Mouse (Mus musculus): ENCODE results near the gene Slc39a11.
A peak's percentile ranks its signal among the peaks of the same experiment; 100 is the strongest.
"Not testable (repeated sequence)": the region's sequence is repeated elsewhere in the genome, so short reads cannot be mapped to it uniquely, and the experiment has no call there.

Slc39a11 gene

DNA sequence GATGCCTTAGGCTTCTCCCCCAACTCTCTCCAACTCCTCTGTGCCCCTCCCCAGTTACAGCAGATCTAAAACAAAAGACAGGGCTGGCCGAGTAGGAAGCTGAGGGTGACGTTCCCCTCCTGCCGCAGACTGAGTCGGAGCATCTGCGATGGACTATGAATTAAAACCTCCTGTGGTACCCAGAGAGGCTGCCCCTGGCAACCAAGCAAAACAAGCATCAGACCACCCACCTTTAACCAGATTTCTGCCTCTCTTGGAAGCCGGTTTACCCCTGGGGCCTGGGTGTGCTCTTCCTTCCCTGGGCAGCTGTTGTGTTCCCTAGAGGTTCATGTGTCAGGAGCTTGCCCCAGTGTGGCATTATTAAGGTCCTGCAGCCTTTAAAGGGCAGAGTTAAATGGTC, 63.5 kb downstream of the Slc39a11 start:
- DNase-seq = no peak

DNA sequence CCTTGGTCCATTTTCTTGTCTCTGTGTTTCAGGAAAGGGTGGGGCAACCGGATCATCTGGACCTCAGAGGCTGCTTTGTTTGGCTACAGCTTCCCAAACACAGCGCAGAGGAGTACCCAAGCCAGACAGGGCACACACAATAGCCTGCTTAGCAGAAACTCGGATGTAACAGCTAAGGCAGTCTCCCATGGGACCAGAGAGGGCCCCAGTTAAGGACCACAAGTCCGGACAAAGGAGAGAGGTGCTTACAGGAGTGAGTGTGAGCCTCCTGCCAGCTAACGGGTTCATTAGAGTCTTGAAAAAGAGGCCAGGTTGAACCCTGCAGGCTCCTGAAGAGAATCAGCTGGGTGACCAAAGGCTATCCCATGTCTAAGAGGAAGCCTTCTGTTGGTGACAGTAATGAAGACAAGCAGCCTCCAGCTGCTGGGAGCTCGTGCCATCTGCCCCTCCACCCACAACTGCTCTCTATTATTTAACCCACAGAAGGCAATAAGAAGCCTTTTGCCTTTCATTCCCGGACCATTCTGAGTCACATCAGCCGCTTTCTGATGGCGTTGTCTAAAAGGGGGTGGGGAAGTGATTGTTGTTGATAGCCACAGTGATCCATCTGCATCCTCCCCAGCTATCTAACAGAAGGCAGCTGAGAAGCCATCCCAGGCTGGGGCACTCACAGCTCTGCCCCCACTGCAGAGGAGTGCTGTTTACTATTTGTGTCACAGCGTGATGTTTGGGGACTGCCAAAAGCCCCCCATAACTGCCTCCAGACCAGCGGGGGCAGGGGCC, 65.8 kb downstream of the Slc39a11 start:
- DNase-seq = no peak

DNA sequence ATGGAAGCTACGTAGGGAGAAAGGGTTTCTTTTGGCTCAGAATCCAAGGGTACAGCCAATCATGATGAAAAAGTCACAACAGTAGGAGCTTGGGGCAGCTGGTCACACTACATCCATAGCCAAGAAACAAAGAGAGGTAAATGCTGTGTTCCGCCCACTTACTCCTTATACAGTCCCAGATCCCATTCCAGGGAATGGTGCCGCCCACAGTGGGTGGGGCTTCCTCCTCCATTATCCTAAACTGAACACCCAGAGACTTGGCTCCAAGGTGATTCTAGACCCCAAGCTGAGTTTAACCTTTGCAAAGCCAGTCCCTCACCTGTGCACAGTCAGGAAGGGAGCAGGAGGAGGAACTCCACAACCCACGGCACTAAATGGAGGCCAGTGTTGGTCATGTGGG, 72.7 kb downstream of the Slc39a11 start:
- no peak for DNase-seq

DNA sequence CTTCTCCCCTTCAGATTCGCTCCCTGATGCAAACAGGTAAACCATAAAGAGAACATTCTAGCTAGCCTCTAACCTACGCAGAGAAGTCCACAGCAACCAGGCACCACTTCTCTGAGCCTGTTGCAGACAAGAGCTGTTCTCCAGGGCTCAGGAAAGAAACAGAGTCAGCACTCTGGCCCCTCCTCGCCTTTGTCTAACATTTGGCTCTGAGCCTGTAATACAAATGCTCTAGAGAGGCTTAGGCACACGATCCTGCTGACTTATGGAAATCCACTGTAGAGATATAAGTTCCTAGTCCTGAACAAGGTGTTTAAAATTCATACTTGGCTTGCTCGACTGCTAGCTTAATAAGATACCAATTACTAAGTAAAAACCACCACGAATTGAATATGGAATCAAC, 77.2 kb downstream of the Slc39a11 start:
- DNase-seq = no peak

DNA sequence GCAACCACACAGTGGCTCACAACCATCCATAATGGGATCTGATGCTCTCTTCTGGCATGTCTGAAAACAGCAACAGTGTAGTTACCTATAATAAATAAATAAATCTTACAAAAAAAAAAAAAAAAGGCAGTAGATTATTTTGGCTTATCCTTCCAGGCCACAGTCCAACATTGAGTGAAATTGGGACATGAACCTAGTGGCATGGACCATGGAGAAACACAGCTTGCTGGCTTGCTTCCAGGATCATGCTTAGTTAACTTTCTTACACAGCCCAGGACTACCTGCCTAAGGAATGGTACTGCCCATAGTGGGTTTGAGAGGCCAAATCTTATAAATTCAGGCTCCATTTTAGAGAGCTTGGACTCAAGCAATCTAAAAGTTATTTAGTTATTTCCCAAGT, 78.3 kb downstream of the Slc39a11 start:
- no peak for DNase-seq

DNA sequence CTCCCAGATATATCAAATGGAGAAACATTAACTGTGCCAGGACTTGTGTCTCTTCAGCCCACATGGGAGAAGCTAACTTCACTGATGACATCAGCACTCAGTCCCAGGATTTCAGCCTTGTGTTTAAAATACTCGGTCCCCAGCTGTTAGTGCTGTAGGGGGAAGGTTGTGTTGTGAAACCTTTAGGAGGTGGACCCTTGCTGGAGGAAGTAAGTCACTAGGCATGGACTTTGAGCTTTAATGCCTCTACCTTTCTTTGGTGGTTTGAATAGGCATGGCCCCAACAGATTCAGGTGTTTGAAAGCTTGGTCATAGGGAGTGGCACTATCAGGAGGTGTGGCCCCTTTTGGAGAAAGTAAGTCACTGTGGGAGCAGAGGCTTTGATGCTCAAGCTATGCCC, 80.9 kb downstream of the Slc39a11 start:
- no peak for DNase-seq

DNA sequence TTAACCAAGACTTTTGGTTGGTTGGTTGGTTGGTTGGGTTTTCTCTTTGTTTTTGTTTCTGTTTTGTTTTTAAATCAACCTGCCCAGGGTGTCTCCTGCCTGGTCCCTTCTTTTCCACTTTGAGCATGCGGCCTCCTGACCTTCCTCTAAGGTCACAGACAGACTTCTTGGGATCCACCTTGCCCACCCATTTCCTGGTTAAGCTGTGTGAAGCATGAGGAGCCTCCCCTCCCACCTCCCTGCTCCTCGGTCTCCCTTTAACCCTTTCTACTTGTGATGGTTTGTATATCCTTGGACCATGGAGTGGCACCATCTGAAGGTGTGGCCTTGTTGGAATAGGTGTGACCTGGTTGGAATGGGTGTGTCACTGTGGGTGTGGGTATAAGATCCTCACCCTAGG, 82.0 kb downstream of the Slc39a11 start:
- not testable (repeated sequence) for DNase-seq

DNA sequence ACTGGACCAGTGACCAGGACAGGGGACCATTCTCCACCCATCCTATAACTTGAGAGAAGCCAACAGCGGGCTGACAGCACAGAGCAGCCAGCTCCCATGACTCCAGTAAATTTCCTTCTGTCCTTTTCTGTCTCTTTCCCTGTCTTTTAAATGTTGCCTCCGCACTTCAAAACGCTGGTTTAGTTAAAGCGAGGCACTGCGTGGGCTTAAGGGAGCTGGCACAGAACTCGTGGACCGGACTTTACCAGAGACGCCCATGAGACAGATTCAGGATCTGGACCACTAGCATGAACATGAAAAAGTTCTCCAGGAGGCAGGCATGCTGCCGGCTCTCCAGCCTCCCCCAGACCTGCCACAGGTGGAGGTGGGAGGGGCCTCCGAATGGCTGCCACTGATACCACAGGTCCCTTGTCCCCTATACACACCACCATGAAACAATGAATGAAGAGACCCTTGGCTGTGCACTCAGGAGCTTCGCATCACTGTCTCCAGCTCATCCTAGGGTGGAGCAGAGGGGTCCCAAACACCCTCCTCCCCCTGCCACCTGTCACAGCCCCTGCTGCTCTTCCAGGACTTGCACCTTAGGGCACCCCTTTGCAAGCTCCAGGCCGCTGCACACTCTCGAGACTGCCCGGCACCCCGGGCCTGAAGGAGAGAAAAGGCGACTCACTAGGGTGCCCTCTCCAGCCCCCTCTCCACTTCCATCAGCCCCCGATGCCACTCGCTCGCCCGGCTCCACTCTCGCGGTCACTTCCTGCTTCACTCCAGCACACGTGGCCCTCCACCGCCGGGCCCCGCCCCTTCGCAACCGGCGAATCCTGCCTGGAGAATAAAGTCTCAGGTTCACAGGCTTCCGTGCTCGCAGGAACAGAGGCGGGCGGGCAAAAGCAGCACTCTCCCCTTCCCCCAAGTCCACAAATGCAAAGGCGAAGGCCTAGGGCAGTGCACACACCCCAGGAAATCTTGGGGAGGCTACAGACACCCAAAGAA, 84.6 kb downstream of the Slc39a11 start:
- DNase-seq = peak; percentile 72

DNA sequence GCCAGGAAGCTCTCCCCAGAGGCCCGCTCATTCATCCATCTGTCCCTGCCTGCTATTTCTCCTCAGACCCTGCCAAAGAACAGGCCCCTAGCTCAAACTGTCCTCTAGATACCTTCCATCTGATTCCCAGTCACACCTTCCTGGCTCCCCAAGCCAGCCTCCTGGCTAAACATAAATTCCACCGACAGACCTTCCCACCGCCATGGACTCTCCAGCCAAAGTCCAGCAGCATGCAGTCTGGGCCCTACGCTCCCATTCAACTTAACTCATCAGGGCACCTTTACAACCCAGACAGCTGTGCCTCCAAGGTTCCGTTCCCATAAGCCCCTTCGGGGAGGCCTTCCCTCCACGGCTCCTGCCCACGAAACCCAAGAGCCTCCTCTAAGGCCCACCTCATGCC, 87.6 kb downstream of the Slc39a11 start:
- DNase-seq = no peak

DNA sequence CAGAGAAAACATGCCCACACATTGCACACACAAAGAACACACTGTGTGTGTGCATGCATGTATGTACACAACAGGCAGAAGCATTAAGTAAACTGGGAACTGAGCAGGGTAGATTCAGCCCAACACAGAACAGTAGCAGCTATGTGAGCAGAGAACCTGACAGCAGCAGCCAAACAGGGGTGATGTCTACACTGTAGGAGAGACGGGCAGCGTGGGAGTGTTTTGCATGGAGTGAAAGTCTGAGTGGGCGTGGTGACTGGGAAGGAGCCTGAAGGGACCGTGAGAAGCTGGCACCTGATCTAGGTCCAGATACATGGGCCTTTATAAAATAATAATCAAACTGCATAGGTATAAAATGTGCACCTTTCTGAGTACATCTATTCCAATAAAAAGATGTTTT, 89.7 kb downstream of the Slc39a11 start:
- DNase-seq = peak; percentile 77

DNA sequence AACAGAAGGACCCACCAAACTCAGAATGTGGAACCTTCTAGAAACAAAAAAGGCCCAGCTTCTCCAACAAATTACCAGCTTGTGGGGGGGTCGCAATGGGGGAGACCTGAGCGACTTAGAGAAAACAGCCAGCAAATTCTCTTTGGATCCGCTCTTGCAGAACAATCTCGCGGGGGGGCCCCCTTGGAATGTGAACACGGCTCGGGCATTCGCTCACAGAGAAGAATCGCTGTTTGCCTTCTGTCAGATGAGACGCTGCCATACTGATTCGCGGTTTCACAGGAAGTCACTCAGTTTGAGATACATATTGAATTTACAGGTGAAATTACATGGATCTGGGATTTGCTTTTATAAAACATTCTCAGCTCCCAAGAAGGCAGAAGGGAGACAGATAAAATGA, 91.4 kb downstream of the Slc39a11 start:
- no peak for DNase-seq

DNA sequence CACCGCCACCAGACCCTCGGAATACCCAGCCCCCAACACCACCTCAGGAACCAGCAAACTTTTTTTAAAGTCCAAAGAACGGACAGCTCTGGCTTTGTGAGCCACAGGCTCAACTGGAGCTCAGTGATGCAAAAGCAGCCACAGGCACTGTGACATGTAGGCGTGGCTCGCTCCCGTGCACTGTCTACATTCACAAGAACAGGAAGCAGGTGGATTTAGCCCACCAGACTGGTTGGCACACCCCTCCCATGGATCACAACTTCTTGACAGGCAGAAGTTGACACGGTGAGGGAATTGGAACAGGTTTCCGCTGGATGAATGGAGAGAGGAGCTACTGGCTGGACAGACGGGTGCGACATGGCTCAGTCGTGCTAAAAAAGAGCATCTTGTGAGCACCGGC, 93.7 kb downstream of the Slc39a11 start:
- DNase-seq = no peak

DNA sequence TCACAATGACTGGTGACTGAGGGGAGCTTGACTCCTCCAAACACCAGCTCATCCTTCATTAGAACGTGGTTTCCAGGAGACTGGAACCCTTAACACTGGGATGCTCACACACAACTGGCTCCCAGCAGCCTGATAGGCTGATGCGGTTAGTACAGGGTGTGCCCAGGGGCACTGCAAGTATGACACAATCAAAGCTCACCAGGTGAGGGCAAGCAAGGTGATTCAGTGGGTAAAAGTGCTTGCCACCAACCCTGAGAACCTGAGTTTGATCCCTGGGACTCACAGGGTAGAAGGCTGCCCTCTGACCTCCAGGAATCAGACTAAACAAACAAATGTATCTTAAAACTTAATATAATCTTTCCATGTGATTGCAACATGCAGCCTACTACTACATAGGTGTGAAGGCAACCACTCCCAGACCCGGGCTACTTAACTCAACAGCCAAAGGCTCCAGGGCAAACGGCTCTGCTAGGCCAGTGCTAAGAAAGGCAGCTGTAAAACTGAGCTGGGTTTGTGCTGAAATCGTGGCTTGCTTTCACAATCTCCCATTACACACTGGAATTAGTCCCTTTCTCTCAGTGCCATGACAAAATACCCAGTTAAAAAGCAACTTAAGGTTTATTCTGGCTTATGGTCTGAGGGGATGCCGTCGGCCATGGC, 95.0 kb downstream of the Slc39a11 start:
- DNase-seq = no peak

DNA sequence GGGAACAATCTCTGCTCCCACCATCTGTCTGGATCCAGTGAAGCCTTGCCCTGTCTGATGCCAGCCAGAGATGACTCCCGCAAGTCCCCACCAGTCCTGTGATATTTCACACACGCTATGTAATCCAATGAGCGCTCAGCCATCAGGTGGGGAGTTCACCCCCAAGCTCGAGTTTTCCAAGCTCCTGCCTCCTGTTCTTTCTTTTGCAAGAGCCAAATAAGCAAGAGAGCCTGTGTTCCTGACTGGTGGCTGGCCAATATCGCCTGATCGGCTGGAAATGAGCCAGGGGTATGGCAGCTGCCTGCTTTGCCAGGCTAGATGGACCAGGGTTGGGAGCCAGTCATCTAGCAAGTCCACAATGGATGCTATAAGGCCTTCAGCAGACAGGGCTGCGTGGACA, 95.7 kb downstream of the Slc39a11 start:
- DNase-seq = no peak

DNA sequence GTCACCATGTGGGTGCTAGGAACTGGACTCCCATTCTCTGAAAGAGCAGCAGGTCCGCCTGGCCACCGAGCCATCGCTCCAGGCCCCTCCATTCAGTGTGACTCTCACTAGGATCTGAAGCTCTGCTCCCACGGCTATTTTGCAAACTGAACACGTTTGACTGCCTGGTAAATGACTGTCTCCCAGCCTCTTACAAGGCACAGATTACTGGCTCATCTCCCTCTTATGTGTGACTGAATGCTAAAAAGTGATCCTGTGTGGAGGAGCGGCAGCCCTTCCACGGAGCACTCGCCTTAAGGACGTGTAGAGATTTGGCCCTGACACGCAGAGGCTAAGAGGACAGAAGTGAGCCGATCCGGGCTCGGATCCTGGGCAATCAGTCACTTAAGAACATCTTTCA, 96.3 kb downstream of the Slc39a11 start:
- no peak for DNase-seq

DNA sequence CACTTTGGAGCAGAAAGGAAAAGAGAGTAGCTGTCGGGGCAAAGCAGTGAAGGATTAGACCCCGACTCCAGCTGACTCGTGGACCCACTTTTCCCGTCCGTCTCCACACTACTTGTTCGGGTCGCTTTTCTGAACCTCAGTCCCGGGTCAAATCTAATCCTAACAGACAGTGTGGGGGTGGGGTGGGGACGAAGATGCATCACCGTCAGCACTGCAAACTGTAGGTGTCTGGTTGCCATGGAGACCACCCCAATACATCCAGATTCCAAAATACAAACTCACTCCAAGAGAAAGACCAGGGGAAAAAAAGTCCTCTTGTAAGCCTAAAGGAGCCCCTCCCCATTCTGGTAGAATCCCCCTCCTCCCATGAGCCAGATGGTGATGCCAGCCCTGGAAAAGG, 97.3 kb downstream of the Slc39a11 start:
- no peak for DNase-seq

DNA sequence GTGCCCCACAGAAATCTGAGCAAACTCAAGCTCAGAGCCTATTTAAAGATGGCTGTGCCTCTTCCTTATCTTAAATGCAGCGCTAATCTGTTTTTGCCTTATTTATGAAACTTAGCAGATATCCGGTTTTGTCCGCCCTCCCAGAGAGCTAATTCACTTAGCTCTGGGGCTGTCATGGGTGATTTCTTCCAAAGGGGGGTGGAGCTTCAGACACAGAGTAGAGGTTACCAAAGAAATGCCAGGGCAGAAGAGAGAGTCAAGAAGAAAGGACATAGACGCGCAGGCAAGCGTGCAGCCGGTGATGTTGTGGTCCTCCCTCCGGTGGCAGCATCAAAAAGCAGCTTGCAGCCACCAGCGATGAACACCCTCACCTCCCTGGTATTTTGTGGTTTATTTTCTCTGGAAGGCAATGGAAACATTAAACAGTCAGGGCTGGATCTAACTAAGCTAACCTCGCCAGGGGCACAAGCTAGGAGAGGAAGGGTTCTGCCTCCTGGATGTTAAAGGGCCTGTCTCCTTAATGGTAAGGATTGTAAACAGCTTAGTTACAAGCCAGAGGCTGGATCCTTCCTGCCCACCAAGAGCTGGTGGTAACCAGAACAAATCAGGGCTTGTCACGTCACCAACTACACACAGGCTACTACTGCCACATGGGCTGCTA, 103.5 kb downstream of the Slc39a11 start:
- DNase-seq = no peak

DNA sequence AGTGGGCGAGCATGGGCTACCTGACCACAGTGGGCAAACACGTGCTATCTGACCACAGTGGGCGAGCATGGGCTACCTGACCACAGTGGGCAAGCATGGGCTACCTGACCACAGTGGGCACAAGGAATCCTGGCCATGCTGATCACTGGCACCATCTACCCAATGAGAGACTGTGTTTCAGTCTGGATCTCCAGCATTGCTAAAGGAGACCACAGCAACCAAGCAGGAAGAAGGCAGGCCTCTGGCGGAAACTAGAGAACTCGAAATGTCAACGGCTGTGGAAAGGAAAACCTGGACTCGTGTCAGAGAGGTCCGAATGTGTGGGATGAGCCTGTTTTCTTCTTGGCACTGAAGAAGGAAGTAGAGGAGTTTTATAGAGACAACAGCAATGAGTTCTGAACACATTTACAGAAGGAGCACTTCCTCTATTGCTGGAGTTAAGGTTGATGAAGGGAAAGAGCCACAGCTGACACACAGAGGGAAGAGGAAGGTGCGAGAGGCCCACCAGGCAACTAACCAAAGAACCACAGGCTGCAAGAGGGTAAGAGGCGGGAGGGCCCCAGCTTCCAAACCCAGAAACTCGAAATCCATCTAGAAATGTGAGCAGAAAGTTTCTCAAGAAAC, 105.8 kb downstream of the Slc39a11 start:
- DNase-seq = no peak

DNA sequence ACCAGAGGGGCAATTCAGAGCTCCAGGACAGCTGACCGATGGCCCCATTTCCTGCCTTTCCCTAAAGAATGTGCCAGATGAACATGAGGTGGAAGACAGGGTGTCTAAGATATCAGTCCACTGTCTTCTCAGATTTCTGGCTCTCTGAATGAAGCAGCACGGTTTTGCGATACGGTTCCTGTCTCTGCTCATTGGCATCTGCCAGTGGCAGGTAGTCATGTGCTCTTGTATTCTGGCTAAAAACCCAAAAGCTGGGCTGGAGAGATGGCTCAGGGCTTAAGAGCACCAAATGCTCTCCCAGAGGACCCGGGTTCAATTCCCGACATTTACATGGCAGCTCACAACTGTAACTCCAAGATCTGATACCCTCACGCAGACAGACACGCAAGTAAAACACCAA, 108.8 kb downstream of the Slc39a11 start:
- no peak for DNase-seq

DNA sequence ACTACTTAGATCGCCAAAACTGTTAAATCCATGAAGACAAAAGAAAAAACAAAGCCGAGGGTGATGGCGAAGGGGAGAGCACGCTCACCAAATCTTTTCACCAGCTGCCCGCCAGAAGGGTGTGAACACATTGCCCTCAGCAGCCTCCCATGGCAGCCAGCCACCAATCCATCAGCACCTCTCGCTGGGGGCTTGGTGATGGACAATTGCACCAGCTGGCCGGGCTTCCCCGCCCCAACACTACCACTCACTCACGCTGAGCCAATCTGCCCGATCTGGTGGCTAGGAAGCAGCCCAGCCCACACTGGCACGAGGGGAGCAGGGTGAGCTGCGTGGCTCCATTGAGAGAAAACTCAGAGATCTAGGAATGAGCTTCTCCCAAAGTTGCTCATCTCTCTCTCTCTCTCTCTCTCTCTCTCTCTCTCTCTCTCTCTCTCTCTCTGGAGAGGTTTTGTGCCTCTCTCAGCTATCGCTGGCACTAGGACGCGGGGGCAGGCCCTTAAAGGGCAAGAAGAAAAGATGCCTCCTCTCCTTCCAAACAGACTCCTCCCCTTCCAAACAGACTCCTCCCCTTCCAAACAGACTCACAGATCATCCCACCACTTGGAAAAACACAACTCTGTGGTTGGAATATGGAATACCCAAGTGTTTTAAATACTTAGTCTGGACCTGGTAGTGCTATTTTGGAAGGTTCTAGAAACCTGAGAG, 110.2 kb downstream of the Slc39a11 start:
- peak; percentile 50 for DNase-seq

DNA sequence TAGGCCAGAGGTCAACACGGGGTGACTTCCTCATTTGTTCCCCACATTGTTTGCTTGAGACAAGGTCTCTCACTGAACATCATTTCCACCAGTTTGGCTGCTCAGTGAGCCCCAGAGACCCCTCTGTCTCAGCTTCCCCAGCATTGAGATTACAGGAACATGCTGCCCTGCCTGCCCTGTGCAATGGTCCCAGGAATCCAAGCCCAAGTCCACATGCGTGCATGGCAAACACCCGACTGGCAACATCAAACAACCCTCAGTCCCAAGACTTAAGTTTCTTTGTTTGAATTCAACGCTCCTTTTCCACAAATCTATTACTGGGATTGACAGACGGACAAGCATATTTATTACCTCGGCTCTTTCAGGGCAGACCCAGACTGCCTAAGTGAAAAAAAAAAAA, 110.8 kb downstream of the Slc39a11 start:
- no peak for DNase-seq

DNA sequence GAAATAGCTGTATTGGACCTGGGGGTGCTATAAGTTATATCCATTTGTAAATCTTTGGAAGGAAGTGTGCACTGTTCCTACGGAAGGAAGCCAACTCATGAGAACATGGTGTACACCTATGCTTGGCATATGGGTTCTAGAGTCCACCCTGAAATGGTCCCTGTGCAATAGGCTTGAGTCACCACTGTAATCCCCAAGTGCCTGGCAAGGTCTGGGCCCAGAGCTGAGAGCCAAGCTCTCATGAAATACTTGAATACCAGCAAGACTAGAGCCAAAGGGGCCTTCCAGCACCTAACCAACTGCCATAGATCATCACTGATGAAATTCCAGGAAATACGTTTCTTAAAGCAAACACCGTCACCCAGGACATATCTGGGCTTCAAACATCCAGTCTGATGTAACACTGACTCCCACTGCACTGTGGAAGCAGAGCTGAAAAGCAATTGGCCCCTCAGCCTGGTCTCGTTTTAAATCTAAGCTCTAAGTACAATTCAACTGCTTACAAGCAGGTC, 111.4 kb downstream of the Slc39a11 start:
- DNase-seq = no peak
